Comparison of ENCODE assay signal across 8 mouse cellular contexts in genomic region chr1:180333588-180333987, GRCm38 (mm10). TPM values are rescaled to one million over a fixed set of nuclear protein-coding genes. Genes with fewer than 3 reads are reported as not detected.
DNase-seq lines count a peak whose midpoint lies in the region; ATAC-seq lines count a peak whose summit lies in the region.

No protein-coding gene starts in this region.

- H3K36me3 ChIP-seq in lung, embryonic 15.5 days, result no peaks in the 10 kb centered on the region
- peaks cover 24% of the 10 kb centered on the region; the same call in 1 of the 2 replicates for H3K36me3 ChIP-seq in heart, embryonic 13.5 days
- peaks cover 19% of the 10 kb centered on the region for H3K36me3 ChIP-seq in kidney, embryonic 15.5 days
- H3K36me3 ChIP-seq in neural tube, embryonic 14.5 days (ENCODE audit: control insufficient read depth, insufficient read depth, low read length), result no peaks in the 10 kb centered on the region

- no peak for DNase-seq in lung, adult 18-20 months
- no peak for DNase-seq in spleen, postnatal 4 days (ENCODE audit: low spot score in 2 of 2)
- no peak for DNase-seq in spleen, postnatal 36 days (ENCODE audit: low spot score in 2 of 2)

- ATAC-seq in lung, embryonic 15.5 days (ENCODE audit: borderline replicate concordance, extremely low read depth, low FRiP score, low TSS enrichment), result no peak
- no peak for ATAC-seq in heart, embryonic 13.5 days (ENCODE audit: extremely low read depth, insufficient number of reproducible peaks, low FRiP score, low TSS enrichment)
- ATAC-seq in kidney, embryonic 15.5 days (replicated peaks; ENCODE audit: low FRiP score), result no peak
- ATAC-seq in neural tube, embryonic 14.5 days (ENCODE audit: low read depth), result no peak
- no peak for ATAC-seq in erythroblast, adult 5-6 weeks (replicated peaks; ENCODE audit: low FRiP score, poor library complexity, severe bottlenecking)

- H3K27me3 ChIP-seq in lung, embryonic 15.5 days, result no peaks in the 10 kb centered on the region
- peaks cover 37% of the 10 kb centered on the region for H3K27me3 ChIP-seq in heart, embryonic 13.5 days (replicated peaks)
- no peaks in the 10 kb centered on the region; the same call in 1 of the 2 replicates for H3K27me3 ChIP-seq in kidney, embryonic 15.5 days
- H3K27me3 ChIP-seq in neural tube, embryonic 14.5 days (ENCODE audit: control insufficient read depth, insufficient read depth, low read length), result peaks cover 13% of the 10 kb centered on the region

- 52% methylated on average over 6 of the region's 6 CpGs for WGBS in lung, embryonic 15.5 days
- WGBS in heart, embryonic 13.5 days, result 34% methylated on average over 6 of the region's 6 CpGs
- WGBS in kidney, embryonic 15.5 days, result 34% methylated on average over 6 of the region's 6 CpGs
- WGBS in neural tube, embryonic 14.5 days, result 27% methylated on average over 6 of the region's 6 CpGs

- H3K9ac ChIP-seq in lung, embryonic 15.5 days, result no peak overlapping the region; the same call in 1 of the 2 replicates
- peak overlapping the region; percentile 93; the same call in 1 of the 2 replicates for H3K9ac ChIP-seq in heart, embryonic 13.5 days
- no peak overlapping the region for H3K9ac ChIP-seq in kidney, embryonic 15.5 days
- no peak overlapping the region for H3K9ac ChIP-seq in neural tube, embryonic 14.5 days (replicated peaks; ENCODE audit: low read depth, low read length)

- H3K9me3 ChIP-seq in lung, embryonic 15.5 days, result no peaks in the 10 kb centered on the region
- H3K9me3 ChIP-seq in heart, embryonic 13.5 days, result no peaks in the 10 kb centered on the region
- H3K9me3 ChIP-seq in kidney, embryonic 15.5 days (replicated peaks), result no peaks in the 10 kb centered on the region
- no peaks in the 10 kb centered on the region for H3K9me3 ChIP-seq in neural tube, embryonic 14.5 days (ENCODE audit: control insufficient read depth, low read length)

- peak overlapping the region; percentile 98 for H3K4me2 ChIP-seq in lung, embryonic 15.5 days
- H3K4me2 ChIP-seq in heart, embryonic 13.5 days, result peak overlapping the region; percentile 99
- peak overlapping the region; percentile 97 for H3K4me2 ChIP-seq in kidney, embryonic 15.5 days
- H3K4me2 ChIP-seq in neural tube, embryonic 14.5 days (ENCODE audit: low read depth, low read length), result peak overlapping the region; percentile 98; the same call in 1 of the 2 replicates

- no peak overlapping the region for H3K27ac ChIP-seq in lung, embryonic 15.5 days
- H3K27ac ChIP-seq in heart, embryonic 13.5 days (replicated peaks), result no peak overlapping the region
- no peak overlapping the region for H3K27ac ChIP-seq in kidney, embryonic 15.5 days
- no peak overlapping the region for H3K27ac ChIP-seq in neural tube, embryonic 14.5 days (ENCODE audit: low read depth, low read length)

- H3K4me3 ChIP-seq in lung, embryonic 15.5 days, result peak overlapping the region; percentile 68
- peak overlapping the region; percentile 81 for H3K4me3 ChIP-seq in heart, embryonic 13.5 days
- peak overlapping the region; percentile 75 for H3K4me3 ChIP-seq in kidney, embryonic 15.5 days (replicated peaks)
- H3K4me3 ChIP-seq in neural tube, embryonic 14.5 days (ENCODE audit: low read depth, low read length), result peak overlapping the region; percentile 55; the same call in 1 of the 2 replicates

- peaks cover 67% of the 10 kb centered on the region for H3K4me1 ChIP-seq in lung, embryonic 15.5 days
- H3K4me1 ChIP-seq in heart, embryonic 13.5 days, result peaks cover 68% of the 10 kb centered on the region
- H3K4me1 ChIP-seq in kidney, embryonic 15.5 days, result peaks cover 72% of the 10 kb centered on the region
- H3K4me1 ChIP-seq in neural tube, embryonic 14.5 days (ENCODE audit: control insufficient read depth, insufficient read depth, low read length), result peaks cover 25% of the 10 kb centered on the region

RNA-seq across cellular contexts. Expression of gene Itpkb, which starts 3.3 kb away (rescaled TPM):
- polyA plus RNA-seq in lung, embryonic 15.5 days (2015; fragmentation: Nextera tagmentation; extraction: Ambion mirVana), result 9.9 and 10.9 TPM in 2 replicates
- 5.0 and 5.1 TPM in 2 replicates for polyA plus RNA-seq in heart, embryonic 13.5 days (2015; fragmentation: Nextera tagmentation; extraction: Ambion mirVana)
- polyA plus RNA-seq in kidney, embryonic 15.5 days (2015; fragmentation: Nextera tagmentation; extraction: Ambion mirVana), result 8.8 and 9.4 TPM in 2 replicates
- 2.4 and 2.9 TPM in 2 replicates for polyA plus RNA-seq in neural tube, embryonic 14.5 days (2014; fragmentation: Nextera tagmentation; extraction: Ambion mirVana)
- 2.3 and 4.0 TPM in 2 replicates for total RNA-seq in erythroblast, adult 5-6 weeks (2015; ENCODE audit: low replicate concordance)
- 2.4 and 3.2 TPM in 2 replicates for total RNA-seq in erythroblast, adult 5-6 weeks (2017; ENCODE audit: low replicate concordance)
